Mouse (Mus musculus) urinary bladder, postnatal 36 days (tissue): Measurements from ENCODE around the gene Tmem14a.
"Not testable (repeated sequence)": the region's sequence is repeated elsewhere in the genome, so short reads cannot be mapped to it uniquely, and the experiment has no call there.

Experiments used
- DNase-seq, 2 experiments: peaks; one replicate each; pipeline ENCODE4 v3.0.0; 2022; ENCODE audit warnings: low spot score in 2 of 2, mixed read lengths in 1 of 2

Gene Tmem14a

DNA sequence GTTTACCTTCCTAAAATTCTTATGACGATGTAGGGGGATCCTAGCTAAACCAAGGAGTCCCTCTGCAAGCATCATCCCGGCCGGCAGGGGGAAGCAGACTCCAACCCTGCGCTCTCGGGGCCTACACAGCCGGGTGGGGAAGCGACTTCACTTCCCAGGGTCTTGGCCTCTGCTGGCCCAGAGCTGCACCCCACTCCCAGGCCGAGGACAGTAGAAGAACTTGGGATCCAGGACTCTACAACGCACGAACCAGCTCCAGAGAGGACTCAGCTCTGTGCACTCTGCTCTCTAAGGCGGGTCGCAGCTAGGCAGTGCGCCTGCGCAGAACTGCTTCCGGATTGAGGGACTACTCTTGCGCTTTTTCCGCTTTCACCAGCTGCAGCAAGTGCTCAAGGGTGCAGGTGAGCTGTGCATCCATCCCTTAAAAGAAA lies at the start of gene Tmem14a:
Gene Tmem14a (plus strand): TSS at position 87 of the 431 bp plus-strand sequence.
- DNase-seq, result peak; percentile 87 to 88

GRCm38 (mm10) chr1:21185196-21185595 lies 33.2 kb upstream of the Tmem14a start:
- DNase-seq, result no peak

- no peak for DNase-seq
These were observed 12.1 kb upstream of the Tmem14a start for GRCm38 (mm10) chr1:21206241-21206640.

- DNase-seq, result not testable (repeated sequence)
These were observed 4.8 kb upstream of the Tmem14a start for GRCm38 (mm10) chr1:21213537-21213936.

DNA sequence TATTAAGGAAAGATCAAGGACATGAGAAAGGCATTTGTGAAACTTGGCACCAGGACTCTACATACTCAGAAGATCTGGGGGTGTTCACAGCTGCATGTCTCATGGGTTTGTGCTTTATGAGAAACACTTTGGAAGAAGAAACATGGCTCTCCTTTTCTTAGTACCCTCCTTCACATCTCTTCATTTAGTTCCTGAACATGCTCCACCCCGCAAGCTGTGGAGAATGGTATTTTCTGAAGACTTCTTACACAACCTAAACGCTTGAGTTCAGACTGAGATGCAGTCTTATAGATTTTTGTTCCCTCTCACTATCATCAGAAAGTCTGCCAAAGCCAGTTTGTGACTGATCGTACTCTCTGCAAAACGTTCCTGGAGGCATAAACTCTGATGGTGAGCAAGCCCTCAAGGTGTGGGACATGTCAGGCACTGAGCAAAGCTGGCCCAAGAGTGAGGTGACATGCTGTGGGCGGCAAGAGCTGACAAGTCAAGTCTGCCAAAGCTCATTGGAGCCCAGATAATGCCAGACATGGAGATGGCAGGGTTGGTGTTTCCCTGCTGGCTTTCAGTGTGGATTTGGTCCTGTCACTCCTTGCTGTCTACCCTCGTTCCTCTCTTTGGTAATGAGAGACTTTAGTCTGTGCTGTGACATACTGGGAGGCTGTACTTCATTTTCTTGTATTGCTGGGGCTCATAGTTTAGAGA lies 4.2 kb upstream of the Tmem14a start:
- DNase-seq, result not testable (repeated sequence)

DNA sequence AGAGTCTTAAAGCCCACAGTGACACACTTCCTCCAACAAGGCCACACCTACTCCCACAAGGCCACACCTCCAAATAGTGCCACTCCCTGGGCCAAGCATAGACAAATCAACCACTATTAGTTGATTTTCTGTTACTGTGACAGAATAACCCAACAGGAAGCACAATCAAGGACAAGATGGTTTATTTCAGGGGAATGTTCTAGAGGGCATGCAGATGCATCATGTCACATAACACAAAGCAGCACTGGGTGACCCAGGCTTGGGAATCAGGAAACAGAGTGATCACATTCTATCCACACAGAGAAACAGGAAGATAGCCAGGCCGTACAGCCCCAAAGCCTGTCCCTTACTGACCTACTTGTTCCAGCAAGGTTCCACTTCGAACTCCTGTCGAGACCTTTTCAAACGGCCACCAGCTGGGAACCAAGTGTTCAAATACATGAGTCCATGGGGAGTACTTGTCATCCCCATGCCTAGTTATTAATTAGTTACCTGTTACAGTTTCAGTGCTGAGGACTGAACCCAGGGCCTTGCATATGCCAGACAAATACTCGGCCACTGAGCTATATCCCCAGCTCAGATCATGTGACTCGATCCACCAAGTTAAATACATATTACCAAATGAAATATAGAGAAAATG lies 9.5 kb downstream of the Tmem14a start:
- DNase-seq, result no peak

DNA sequence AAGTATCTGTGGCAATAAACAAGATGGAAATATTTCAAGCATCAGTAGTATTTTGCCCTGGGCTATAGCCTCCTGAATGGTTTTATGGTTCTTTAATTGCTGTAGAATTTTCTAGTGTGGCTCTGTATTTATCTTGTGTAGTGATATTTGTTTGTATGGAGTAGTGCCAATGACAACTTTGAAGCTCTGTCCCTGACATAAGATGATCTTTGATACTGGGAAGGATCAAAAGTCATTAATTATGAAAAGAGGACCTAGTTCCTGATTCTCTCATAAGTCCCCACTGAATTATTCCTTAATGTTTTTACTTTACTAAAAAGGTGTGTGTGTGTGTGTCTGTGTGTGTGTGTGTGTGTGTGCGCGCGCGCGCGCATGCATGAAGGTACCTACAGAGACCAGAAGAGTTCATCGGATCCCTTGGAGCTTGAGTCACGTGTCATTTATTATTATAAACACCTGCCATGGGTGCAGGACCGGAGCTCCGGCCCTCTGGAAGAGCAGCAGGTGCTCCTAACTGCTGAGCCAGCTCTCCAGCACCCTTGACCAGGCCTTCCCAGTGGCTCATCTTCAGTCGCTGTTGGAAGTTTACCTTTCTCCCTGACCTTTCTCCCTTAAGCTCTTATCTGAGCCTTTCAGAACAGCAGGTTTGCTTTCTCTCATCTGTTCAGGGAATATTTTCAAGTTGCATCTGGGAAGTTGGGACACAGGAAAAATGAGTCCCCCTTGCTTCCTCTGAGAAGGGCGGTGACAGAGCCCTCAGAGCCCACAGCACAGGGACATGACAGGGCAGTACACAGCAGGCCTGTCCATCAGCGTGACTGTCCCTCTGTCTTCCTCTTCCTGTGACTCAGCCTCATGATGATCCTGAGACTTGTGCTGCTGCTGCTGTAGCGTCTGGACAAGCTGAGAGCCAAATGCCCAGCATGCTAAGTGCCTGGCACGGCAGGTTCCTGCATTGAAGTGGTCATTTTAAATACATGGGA lies 10.7 kb downstream of the Tmem14a start:
- DNase-seq, result not testable (repeated sequence)

DNA sequence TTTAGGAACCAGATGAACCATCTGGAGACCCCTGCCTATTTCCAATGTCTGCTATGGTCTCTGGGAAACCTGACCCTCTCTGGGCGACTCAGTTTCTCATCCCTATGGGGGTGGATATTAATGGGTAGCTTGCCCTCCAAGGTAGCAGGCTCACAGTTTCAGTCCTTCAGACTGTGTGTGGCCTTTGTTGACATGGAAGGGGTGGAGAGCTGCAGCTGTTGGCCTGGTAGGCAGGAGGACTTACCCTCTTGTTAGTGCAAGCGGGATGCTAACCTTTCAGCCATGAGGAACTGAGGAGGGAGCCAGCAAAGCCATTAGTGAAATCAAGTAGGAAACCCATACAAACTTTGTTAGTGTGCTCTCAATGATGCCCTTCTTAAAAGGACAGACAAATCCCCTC lies 12.0 kb downstream of the Tmem14a start:
- no peak for DNase-seq

DNA sequence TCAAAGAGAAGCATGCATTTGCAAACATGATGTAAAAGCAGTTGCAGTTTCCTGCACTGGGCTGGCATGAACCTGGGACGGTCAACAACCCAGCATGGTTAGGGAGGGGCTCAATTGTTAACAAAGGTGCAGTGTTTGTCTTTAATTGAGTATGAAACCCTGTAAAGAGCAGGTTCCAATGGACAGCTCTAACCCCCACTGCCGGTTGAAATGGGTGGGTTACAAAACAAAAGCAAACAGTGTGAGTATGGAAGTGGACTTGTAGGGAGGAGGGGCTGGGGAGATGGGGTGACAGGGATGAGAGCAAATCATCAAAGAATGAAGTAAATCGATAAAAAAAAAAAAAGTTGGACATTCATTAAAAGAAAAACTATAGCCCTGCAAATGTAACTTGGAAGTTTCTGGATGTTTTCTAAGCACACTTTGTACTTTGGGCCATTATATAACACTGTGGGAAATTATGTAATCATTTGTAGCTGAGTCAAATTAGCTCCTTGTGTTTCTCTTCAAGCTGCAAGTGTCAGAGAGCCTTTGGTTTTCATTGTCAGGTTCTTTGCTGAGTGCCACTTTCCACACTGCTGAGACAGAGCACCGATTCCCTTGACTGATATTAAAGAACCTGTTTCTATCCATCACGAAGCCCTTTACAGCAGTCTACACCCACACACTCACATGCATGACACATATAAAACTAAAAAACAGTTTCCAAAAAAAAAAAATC lies 13.5 kb downstream of the Tmem14a start:
- no peak for DNase-seq

- no peak for DNase-seq
These were observed 14.1 kb downstream of the Tmem14a start for GRCm38 (mm10) chr1:21232516-21232915.

DNA sequence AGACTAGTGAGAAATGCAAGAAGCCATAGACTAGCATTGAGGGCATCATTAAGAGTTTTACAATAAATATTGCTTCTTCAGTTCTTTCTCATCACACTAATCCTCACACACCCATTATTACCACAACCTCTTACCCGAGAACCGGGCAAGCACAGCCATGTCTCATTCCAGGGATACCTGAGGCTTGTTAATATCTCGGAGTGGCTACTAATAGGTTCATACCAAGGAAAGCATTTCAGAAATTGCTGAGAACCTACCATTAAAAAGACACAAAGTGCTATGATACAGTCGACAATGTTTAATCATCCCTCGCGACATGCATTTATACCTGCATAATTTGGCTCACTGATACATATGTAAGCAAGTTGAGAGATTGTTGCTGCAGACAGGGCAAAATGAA lies 17.0 kb downstream of the Tmem14a start:
- no peak for DNase-seq

- DNase-seq, result no peak
These were observed 21.8 kb downstream of the Tmem14a start, which contains the start of gene Gsta3 for GRCm38 (mm10) chr1:21239911-21240898. Gene Gsta3, plus strand, starts transcription at chr1:21240589.

DNA sequence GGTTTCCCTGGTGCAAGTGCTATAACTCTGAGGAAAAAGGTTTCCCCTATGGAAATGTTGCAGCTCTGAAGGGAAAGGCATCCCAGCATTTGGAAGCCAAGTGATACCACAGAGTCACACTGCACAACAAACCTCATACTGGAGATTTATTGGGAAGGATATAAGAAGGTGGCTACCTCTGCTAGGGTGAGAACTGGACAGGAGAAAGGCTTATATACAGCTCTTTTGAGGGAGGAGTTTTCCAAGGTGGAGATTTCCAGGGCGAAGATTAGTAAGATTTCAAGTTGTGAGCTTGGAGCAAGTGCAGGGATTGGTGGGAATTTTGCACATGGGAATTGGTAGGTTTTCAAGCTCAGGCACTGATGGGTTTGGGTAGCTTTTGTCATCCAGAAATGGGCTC lies 22.7 kb downstream of the Tmem14a start:
- DNase-seq, result no peak

DNA sequence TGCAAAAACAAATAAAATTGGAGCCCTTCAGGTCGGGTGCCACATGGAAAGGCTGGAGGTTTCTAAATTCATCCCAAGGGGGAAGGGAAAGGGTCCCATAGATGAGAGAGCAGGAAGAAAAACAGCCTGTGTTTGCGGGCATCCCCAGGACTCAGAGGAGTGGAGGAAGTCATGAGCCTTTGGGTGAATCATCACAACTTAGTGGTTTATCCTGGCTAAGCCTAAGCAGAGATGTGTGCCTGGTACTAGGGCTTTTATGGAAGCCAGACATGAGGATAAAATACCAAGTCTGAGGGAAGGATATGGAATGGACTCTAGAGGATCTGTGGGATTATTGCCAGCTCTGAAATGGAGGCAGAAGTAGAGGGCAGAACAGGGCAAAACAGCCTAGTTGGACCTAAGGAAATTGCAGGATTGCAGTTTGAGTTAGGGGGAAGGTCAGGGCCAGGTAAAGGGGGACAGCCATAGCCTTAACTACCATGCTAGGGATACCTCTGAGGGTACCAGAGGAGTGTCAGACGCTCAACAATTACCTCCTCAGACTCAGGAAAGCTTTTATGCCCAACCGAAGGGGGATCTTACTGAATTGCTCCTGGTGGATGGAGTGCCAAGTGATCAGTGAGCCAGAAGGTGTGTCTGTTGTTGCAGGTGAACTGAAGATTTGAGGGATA lies 26.1 kb downstream of the Tmem14a start:
- no peak for DNase-seq

GRCm38 (mm10) chr1:21246136-21246535 lies 27.8 kb downstream of the Tmem14a start:
- DNase-seq, result no peak

DNA sequence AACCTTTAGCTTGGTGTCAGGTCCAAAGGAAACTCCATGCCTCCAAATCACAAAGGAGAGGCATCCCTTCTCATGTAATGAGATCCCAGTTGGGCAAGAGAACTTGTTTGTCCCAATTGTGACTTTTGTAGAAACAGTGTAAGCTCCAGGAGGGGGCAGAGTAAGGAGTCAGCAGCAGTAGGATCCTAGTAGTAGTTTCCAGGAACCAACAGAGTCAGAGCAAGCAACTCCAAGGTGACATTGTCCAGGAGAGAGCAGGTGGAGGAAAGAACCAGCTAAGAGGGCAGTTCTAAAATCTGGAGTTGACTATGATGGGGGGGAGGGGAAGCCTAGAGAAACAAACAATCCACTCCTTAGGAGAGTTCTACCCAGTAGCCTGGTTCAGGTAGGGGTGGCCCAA lies 29.5 kb downstream of the Tmem14a start:
- DNase-seq, result no peak

GRCm38 (mm10) chr1:21248560-21249390 lies 30.4 kb downstream of the Tmem14a start:
- DNase-seq, result no peak

DNA sequence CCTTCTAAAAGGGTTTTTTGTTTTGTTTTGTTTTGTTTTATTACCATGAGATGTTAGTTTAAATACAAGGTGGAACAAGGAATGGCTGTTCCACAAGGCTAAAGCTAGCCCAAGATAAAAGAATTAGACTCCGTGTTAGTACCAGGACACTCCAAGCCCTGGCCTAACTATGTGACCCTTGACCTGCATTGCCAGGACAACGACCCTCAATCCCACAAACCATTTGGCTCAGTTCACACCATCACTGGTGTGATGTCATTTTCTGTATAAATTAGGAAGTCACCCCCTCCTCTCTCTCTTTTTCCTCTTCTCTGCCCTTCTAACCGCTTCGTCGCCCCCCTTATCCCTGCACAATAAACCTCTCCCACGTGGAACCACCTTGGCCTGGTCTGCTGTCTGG lies 33.3 kb downstream of the Tmem14a start:
- no peak for DNase-seq
